Mouse (Mus musculus) intestine, postnatal 0 days (tissue): Measurements from ENCODE around the gene Sema5a. TPM values are rescaled to one million over a fixed set of nuclear protein-coding genes. Genes with fewer than 3 reads are reported as not detected.

Experiments used
- ATAC-seq: fragments of 200-750 bp; cut with Nextera tagmentation; 2 replicates; pipeline ENCODE4 v1.8.0; 2017; ENCODE audit warnings: mild to moderate bottlenecking, moderate TSS enrichment, moderate library complexity
- H3K27ac ChIP-seq: fragments of 300-500 bp; sonication (generic); 2 replicates; pipeline ENCODE4 v1.5.1; 2014; ENCODE audit warnings: mild to moderate bottlenecking, low read depth, low read length, moderate library complexity
- H3K27me3 ChIP-seq: fragments of 300-500 bp; sonication (generic); replicated peaks from 2 replicates; pipeline ENCODE4 v1.6.1; 2014; ENCODE audit warnings: low read length, mixed read lengths; ENCODE audit not compliant: control insufficient read depth, insufficient read depth
- H3K36me3 ChIP-seq: fragments of 300-500 bp; sonication (generic); 2 replicates; pipeline ENCODE4 v1.6.1; 2014; ENCODE audit warnings: mild to moderate bottlenecking, moderate library complexity; ENCODE audit not compliant: control insufficient read depth, insufficient read depth
- H3K4me1 ChIP-seq: fragments of 300-500 bp; sonication (generic); replicated peaks from 2 replicates; pipeline ENCODE4 v1.6.1; 2014; ENCODE audit warnings: antibody characterized with exemption, low read length, mixed read lengths; ENCODE audit not compliant: control insufficient read depth, insufficient read depth
- H3K4me2 ChIP-seq: fragments of 300-500 bp; sonication (generic); replicated peaks from 2 replicates; pipeline ENCODE4 v1.6.1; 2014; ENCODE audit warnings: low read depth, mild to moderate bottlenecking, moderate library complexity
- H3K4me3 ChIP-seq: fragments of 300-500 bp; sonication (generic); 2 replicates; pipeline ENCODE4 v1.5.1; 2014; ENCODE audit warnings: low read depth, low read length
- H3K9ac ChIP-seq: fragments of 300-500 bp; sonication (generic); 2 replicates; pipeline ENCODE4 v1.6.1; 2014; ENCODE audit warnings: mild to moderate bottlenecking, low read depth, low read length
- H3K9me3 ChIP-seq: fragments of 300-500 bp; sonication (generic); 2 replicates; pipeline ENCODE4 v1.6.1; 2016; ENCODE audit warnings: mixed run types; ENCODE audit not compliant: control insufficient read depth
- CTCF ChIP-seq: sonication (generic); IDR thresholded peaks from 2 replicates; pipeline ENCODE4 v1.5.1; 2016; ENCODE audit warnings: low read depth, mild to moderate bottlenecking, control low read depth, antibody characterized with exemption, moderate library complexity
- WGBS: fragments of 180-500 bp; shearing (Covaris S2); extraction: QIAGEN DNeasy Blood & Tissue Kit; methylation state at CpG from one replicate; pipeline ENCODE4 v1.1.7; 2014; 5-methylcytosine and 5-hydroxymethylcytosine counted together
- polyA plus RNA-seq: library from polyadenylated mRNA; unstranded; fragments of >200 nt; fragmentation: Nextera tagmentation; extraction: Ambion mirVana; gene quantifications from 2 replicates; pipeline ENCODE4 v1.2.1, GENCODE M21; 2015

Gene Sema5a
- polyA plus RNA-seq, 1 experiment from 2014 or later = 5.1 TPM

- Histone ChIP-seq H3K36me3 (no peaks in the 10 kb centered on the region), H3K27me3 (no peaks in the 10 kb centered on the region), H3K4me1 (no peaks in the 10 kb centered on the region), H3K27ac (no peak overlapping the region), H3K9me3 (no peaks in the 10 kb centered on the region), H3K4me2 (no peak overlapping the region), H3K4me3 (no peak overlapping the region), H3K9ac (no peak overlapping the region)
- 44% methylated on average over 2 of the region's 2 CpGs for WGBS
- ATAC-seq = no peak
- no peak for TF ChIP-seq CTCF
These were observed 25.5 kb downstream of the Sema5a start for GRCm38 (mm10) chr15:32270106-32270505.

DNA sequence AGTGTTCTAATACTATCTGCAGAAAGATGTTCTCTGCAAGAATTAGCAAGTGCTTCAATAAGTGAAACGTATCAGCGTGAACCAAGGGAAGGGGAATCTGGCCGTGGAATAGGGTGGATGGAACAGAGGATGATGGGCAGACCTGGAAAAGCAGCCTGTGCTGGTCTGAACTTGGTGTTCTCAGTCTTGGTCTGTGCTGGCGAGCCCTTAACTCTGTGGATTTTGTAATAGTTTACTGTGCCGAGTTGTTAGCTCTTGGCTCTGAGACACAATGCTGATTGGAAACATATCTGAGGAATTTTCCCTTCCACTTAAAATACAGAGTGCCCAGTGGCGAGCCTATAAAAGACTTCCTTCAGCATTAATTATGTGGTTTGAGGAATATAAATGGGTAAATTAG lies 29.3 kb downstream of the Sema5a start:
- no peak overlapping the region for H3K9ac ChIP-seq
- H3K27ac ChIP-seq = no peak overlapping the region
- H3K9me3 ChIP-seq = no peaks in the 10 kb centered on the region
- H3K36me3 ChIP-seq = no peaks in the 10 kb centered on the region
- no peak for TF ChIP-seq CTCF
- H3K4me2 ChIP-seq = no peak overlapping the region
- no peak for ATAC-seq
- WGBS = 78% methylated on average over 6 of the region's 6 CpGs
- no peaks in the 10 kb centered on the region for H3K4me1 ChIP-seq
- H3K4me3 ChIP-seq = no peak overlapping the region
- H3K27me3 ChIP-seq = no peaks in the 10 kb centered on the region

- Histone ChIP-seq H3K4me3 (no peak overlapping the region), H3K27ac (no peak overlapping the region), H3K27me3 (no peaks in the 10 kb centered on the region), H3K36me3 (no peaks in the 10 kb centered on the region), H3K4me2 (no peak overlapping the region), H3K4me1 (no peaks in the 10 kb centered on the region), H3K9ac (no peak overlapping the region), H3K9me3 (no peaks in the 10 kb centered on the region)
- no peak for ATAC-seq
- no peak for TF ChIP-seq CTCF
- 83% methylated on average over 5 of the region's 5 CpGs for WGBS
These were observed 30.4 kb downstream of the Sema5a start for GRCm38 (mm10) chr15:32275020-32275419.

DNA sequence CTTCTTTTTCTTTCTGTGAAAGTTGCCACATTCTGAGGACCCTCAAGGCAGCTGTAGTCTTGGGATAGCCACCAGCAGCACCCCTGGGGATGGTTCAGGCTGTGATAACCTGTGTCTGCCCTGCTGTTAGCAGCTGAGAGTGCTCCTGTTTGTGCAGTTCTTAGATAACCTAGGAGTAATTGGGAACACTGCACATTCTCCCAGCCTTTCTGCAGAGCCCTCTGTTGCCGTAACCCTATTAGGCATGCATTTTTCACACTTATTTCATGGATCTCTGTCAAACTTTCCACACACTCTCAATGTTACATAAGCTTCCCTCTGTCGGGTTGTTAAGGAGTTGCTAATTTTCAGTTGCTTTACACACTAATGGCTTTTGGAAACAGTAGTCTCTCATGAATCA lies 34.0 kb downstream of the Sema5a start:
- Histone ChIP-seq H3K36me3 (no peaks in the 10 kb centered on the region), H3K9me3 (no peaks in the 10 kb centered on the region), H3K4me3 (no peak overlapping the region), H3K27ac (no peak overlapping the region), H3K4me1 (no peaks in the 10 kb centered on the region), H3K4me2 (no peak overlapping the region), H3K9ac (no peak overlapping the region), H3K27me3 (no peaks in the 10 kb centered on the region)
- WGBS = 54% methylated on average over 2 of the region's 2 CpGs
- TF ChIP-seq CTCF = no peak
- no peak for ATAC-seq

GRCm38 (mm10) chr15:32281374-32281773 lies 36.8 kb downstream of the Sema5a start:
- Histone ChIP-seq H3K4me2 (no peak overlapping the region), H3K4me1 (no peaks in the 10 kb centered on the region), H3K36me3 (no peaks in the 10 kb centered on the region), H3K9me3 (no peaks in the 10 kb centered on the region), H3K27ac (no peak overlapping the region), H3K4me3 (no peak overlapping the region), H3K9ac (no peak overlapping the region), H3K27me3 (no peaks in the 10 kb centered on the region)
- no peak for TF ChIP-seq CTCF
- WGBS = 54% methylated on average over 4 of the region's 4 CpGs
- ATAC-seq = no peak

- no peak overlapping the region for H3K4me2 ChIP-seq
- H3K27me3 ChIP-seq = no peaks in the 10 kb centered on the region
- no peak overlapping the region for H3K9ac ChIP-seq
- TF ChIP-seq CTCF = no peak
- no peaks in the 10 kb centered on the region for H3K4me1 ChIP-seq
- no peaks in the 10 kb centered on the region for H3K9me3 ChIP-seq
- ATAC-seq = no peak
- WGBS = 72% methylated on average over 2 of the region's 2 CpGs
- no peak overlapping the region for H3K27ac ChIP-seq
- H3K36me3 ChIP-seq = no peaks in the 10 kb centered on the region
- no peak overlapping the region for H3K4me3 ChIP-seq
These were observed 40.1 kb downstream of the Sema5a start for GRCm38 (mm10) chr15:32284688-32285087.

GRCm38 (mm10) chr15:32286296-32286695 lies 41.7 kb downstream of the Sema5a start:
- Histone ChIP-seq H3K27ac (no peak overlapping the region), H3K36me3 (no peaks in the 10 kb centered on the region), H3K4me1 (no peaks in the 10 kb centered on the region), H3K9me3 (no peaks in the 10 kb centered on the region), H3K27me3 (no peaks in the 10 kb centered on the region), H3K4me3 (no peak overlapping the region), H3K9ac (no peak overlapping the region), H3K4me2 (no peak overlapping the region)
- 79% methylated on average over 3 of the region's 3 CpGs for WGBS
- no peak for TF ChIP-seq CTCF
- no peak for ATAC-seq
